Mouse (Mus musculus) activated CD4-positive, CD25-positive, alpha-beta regulatory T cell, adult 4 months (primary cell): Measurements from ENCODE around the gene Srrm4. TPM values are rescaled to one million over a fixed set of nuclear protein-coding genes. Genes with fewer than 3 reads are reported as not detected.

Source experiments
- ATAC-seq: one replicate; pipeline ENCODE4 v1.8.0; 2017
- polyA plus RNA-seq, 2 experiments: library from polyadenylated mRNA; unstranded; fragments of 100-300 nt; shearing (Covaris generic); gene quantifications; one replicate each; pipeline ENCODE4 v1.2.1; 2017

Gene Srrm4
- polyA plus RNA-seq, 2 experiments from 2014 or later = not detected

- ATAC-seq = no peak
Measured at GRCm38 (mm10) chr5:116552584-116552983, 39.0 kb downstream of the Srrm4 start.

DNA sequence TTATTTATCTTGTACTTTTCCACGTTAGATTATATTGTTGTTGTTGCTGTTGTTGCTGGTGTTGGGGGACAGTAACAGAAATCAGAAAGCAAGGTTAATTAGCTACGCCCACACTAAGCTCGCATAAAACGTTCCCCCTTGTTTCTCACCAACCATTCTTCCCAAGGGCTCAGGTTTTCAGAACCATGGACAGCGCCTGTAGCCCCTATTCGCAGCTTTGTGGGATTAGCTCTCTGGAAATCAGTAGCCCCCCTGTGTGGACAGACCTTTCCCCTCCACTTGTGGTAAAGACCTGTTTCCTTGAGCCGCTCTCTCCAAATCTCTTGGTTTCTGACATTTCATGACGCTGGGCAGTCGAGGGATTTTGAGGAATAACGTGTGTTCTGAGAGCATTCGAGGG lies 45.9 kb downstream of the Srrm4 start:
- ATAC-seq = no peak

- ATAC-seq = no peak
Measured at GRCm38 (mm10) chr5:116542317-116542716, 49.3 kb downstream of the Srrm4 start.

DNA sequence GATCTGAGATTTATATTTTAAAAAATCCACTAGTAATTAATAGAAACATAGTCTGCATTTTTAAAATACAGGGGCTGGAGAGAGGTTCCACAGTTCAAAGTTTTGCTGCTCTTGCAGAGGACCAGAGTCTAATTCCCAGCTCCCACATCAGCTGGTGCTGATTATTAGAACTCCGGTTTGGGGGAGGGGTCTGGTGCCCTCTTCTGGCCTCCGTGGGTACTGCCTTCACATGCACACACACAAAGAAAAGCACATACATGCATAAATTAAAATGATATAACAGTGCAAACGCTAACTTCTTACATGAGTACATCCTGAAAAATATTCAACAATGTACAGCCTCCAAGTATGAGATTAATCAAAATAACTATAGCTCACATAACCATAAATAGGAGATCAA lies 50.5 kb downstream of the Srrm4 start:
- ATAC-seq = no peak

- no peak for ATAC-seq
Measured at GRCm38 (mm10) chr5:116539360-116539759, 52.3 kb downstream of the Srrm4 start.

DNA sequence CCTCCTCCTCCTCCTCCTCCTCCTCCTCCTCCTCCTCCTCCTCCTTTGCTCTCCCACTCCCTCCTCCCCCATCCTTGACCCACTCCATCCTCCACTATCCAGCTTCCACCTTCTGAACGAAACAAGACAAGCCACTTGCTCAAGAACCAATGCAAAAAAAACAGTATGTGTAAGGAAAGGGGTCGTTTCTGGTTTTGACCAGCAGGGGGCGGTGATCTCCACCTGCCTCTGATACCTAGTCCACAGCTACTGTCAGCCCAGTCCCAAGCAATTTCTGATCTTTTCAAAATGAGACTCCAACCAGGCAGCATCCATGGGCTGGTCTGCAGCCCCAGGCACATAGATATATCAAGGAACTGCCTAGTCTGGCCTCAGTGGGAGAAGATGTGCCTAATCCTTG lies 53.1 kb downstream of the Srrm4 start:
- no peak for ATAC-seq

DNA sequence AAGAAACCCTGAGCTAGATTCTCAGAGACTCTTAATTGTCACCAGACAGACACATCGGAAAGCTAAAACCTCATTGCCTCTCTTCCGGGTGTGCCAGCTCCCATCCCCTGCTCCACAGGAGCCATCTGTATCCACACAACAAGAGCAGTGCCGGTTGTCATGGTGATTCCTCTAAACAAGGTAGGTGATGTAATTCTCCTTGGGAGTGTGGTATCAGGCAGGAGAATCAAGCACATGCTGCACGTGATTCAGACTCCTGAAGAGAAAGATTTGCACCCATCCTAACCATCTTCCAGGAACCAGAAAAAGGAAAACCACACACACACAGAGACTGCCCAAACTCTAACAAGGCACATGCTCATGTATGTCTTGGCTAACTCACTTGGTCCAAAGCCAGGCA lies 65.3 kb downstream of the Srrm4 start:
- no peak for ATAC-seq

- ATAC-seq = no peak
Measured at GRCm38 (mm10) chr5:116525308-116525707, 66.3 kb downstream of the Srrm4 start.

- no peak for ATAC-seq
Measured at GRCm38 (mm10) chr5:116523553-116523952, 68.1 kb downstream of the Srrm4 start.

DNA sequence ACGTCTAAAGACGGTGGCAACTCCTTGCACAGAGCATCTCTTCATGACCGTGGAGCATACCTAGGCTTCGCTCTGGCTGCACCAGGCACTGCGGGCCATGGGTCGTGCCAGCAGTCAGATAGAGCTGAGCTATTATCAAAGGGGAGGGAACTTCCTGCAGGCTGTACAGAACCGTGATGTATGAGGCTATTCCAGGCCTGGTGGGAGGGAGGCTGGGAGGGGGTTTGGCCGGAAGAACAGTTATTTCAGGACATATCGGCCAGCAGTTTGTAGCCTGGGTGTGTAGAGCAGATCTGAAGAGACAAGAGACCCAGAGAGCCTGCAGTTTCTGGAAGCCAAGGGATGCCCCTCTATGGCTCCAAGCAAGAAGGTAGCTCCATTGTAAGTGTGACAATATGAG lies 68.5 kb downstream of the Srrm4 start:
- no peak for ATAC-seq

DNA sequence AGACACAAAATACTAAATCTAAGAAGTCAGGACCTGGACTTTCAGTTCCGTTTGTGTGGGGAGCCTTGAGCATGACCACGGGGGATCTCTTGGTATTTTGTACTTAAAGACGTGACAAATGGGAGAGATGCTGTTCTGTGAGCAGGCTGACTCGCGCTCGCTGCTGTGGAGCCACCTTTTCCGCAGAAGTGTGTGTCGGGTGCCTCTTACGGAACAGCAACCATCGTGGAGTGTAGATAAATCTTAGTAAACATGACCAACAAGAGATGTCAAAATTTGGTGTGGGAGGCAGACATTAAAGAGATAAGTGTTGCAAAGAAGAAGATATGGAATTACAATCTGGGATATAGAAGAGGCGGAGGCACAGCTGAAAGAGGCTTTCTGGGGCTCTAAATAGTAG lies 69.3 kb downstream of the Srrm4 start:
- ATAC-seq = no peak

DNA sequence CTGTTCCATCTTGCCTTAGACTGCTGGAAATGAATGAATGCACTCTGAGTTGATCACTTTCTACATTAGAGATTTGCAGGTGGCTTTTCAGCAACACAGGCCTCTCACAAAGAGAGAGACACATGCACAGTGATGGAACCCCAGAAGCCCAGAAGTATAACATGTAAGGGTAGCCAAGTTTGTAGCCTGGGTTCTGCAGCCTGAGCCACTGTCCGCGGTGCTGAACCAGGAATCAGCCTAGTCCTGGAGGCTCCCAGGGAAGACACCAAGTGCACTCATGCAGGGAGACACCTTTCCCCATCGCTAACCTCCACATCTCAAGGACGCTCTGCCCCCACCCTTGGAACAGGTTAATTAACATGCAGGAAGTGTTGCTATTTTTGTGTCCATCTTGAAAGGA lies 73.6 kb downstream of the Srrm4 start:
- ATAC-seq = no peak

DNA sequence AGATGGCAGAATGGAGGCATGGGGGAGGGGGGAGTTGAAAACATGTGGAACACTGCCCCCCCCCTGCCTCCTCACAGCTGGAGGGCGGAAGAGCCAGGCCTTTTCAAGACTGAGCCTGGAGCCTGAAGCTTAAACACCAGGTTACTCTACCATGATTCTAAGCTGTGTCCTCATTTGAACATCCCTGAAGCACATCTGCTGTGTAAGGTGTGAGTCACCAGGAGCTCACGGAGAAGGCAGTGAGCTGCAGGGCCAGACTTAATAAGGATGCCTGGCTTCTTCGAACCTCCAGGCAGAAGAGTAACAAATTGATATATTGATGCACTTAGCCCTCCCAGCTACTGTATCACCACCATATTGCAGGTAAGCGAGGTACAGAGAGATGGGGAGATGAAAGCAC lies 79.5 kb downstream of the Srrm4 start:
- no peak for ATAC-seq

GRCm38 (mm10) chr5:116510229-116510628 lies 81.4 kb downstream of the Srrm4 start:
- ATAC-seq = no peak

GRCm38 (mm10) chr5:116501342-116501741 lies 90.3 kb downstream of the Srrm4 start:
- ATAC-seq = no peak

DNA sequence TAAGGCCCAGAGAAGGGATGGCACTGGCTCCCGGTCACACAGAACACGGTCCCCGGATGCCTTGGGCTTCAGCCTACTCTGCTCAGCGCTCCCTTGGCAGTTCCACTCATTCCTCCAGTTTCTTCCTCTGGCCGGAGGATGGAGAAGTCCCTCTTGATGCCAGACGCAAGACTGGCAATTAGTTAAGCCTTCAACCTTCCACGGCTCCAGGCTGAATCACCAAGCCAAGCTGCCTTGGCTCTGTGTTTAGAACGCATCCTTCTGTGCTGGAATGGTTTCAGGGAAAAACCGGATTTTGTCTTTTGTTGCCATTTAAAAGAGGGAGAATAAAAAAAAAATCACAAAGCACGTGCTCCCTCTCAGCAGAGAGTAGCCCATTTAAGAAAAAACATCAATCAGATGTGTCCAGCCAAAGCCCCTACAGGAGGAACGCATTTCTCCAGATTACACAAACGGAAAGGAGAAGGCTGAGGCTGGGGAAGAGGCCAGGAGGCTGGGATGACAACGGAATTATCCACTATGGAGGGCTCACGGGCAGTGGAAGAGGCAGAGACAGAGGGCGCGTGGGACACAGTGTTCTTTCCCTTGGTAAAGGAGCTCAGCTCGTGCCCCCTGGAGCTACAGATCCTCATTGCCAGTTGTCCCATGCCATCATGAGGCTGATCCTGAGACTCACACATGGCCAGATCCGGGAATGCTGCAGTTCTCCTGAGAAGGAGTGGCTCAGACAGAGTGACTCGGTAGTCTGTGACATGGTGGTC lies 92.6 kb downstream of the Srrm4 start:
- no peak for ATAC-seq

GRCm38 (mm10) chr5:116497866-116498265 lies 93.8 kb downstream of the Srrm4 start:
- ATAC-seq = no peak

DNA sequence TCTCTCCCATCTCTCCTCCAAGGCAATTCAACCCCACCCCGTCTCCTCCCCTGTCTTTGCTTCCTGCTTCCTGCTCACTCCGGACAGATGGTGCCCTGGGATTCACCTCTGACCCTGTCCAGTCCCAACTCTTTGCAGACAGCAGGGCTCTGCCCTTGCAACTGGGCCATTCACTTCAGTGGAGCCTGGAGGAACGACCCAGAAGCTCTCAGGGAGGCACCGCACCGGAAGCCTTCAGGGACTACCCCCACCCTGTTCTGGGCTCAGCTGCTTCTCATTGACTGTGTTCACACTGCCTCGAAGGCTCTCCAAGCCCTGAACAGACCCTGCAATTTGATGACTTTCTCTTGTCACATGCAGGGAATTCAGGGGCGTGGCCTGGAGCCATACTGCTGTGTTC lies 94.4 kb downstream of the Srrm4 start:
- ATAC-seq = no peak

GRCm38 (mm10) chr5:116496717-116497116 lies 94.9 kb downstream of the Srrm4 start:
- no peak for ATAC-seq

GRCm38 (mm10) chr5:116495466-116495865 lies 96.2 kb downstream of the Srrm4 start:
- ATAC-seq = no peak

DNA sequence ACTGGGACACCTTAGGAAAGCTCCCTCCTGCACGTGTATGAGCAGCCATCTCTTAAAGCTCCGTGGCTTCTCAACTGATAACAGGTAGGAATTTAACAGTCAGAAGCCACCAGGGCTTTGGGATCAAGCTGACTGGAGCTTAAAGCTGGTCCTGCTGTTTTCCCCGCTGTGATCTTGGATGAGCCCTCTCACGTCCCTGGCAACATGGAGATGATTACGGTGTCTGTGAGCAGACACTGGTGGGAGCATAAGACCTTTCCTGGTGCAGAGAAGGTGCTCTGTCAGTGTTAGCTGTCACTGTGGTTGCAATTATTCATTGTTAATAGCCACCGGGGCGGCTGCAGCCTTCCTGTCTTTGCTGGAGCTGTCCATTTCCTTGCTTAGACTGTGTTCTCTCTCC lies 97.2 kb downstream of the Srrm4 start:
- no peak for ATAC-seq

DNA sequence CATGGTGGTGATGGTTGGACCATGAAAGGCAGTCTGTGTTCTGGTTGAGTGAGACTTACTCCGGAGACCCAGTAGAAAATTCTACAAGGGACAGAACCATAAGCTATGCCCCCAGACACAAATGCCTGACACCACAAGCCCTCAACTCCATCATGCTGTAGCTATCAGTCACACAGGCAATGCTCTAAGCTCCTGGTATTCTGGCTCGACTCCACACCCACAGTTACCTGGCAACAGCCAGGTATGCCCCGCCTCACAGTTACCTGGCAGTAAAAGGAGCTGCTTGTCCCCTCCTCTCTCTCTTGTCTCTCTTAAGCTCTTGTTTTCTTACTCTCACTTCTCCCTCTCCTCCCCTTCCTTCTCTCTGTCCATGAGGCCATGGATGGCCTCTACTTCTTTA lies 98.9 kb downstream of the Srrm4 start:
- ATAC-seq = no peak

- ATAC-seq = no peak
Measured at GRCm38 (mm10) chr5:116491794-116492420, 99.7 kb downstream of the Srrm4 start.

GRCm38 (mm10) chr5:116490826-116491225 lies 100.8 kb downstream of the Srrm4 start:
- ATAC-seq = no peak

DNA sequence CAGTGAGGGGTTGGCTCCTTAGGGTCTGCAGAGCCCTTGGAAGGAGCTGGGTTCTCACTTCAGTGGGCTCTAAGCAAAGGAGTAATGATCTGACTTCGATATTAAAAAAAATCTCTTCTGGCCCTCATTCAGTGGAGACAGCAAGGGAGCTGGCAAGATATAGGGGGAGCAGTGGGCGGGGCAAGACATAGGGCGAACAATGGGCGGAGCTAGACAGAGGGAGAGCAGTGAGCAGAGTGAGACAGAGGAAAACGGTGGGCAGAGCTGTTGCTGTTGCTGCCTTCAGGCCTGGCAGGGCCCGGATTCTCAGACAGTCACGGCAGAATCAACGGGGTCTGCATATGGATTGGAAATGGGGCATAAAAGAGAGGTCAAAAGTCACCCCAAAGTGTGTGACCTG lies 102.0 kb downstream of the Srrm4 start:
- ATAC-seq = no peak
